Mouse (Mus musculus) limb, embryonic 11.5 days (tissue): ENCODE data around the gene Sec13. TPM values are rescaled to one million over a fixed set of nuclear protein-coding genes. Genes with fewer than 3 reads are reported as not detected.

Experiments used
- ATAC-seq: fragments of 200-750 bp; cut with Nextera tagmentation; 2 replicates; pipeline ENCODE4 v1.8.0; 2017; ENCODE audit warnings: low read depth; ENCODE audit not compliant: insufficient number of reproducible peaks, low FRiP score, low TSS enrichment
- DNase-seq: peaks from one replicate; pipeline ENCODE4 v3.0.0-alpha.2; 2015; ENCODE audit warnings: low spot score
- H3K27ac ChIP-seq: fragments of 300-500 bp; sonication (generic); replicated peaks from 2 replicates; pipeline ENCODE4 v1.5.1; 2014; ENCODE audit warnings: low read depth, mild to moderate bottlenecking, low read length
- H3K27me3 ChIP-seq: fragments of 300-500 bp; sonication (generic); 2 replicates; pipeline ENCODE4 v1.6.1; 2014; ENCODE audit warnings: mild to moderate bottlenecking, low read length, mixed read lengths; ENCODE audit not compliant: control insufficient read depth, insufficient read depth
- H3K36me3 ChIP-seq: fragments of 300-500 bp; sonication (generic); 2 replicates; pipeline ENCODE4 v1.6.1; 2014; ENCODE audit warnings: mild to moderate bottlenecking, low read length, moderate library complexity, mixed read lengths; ENCODE audit not compliant: control insufficient read depth, insufficient read depth
- H3K4me1 ChIP-seq: fragments of 300-500 bp; sonication (generic); 2 replicates; pipeline ENCODE4 v1.6.1; 2014; ENCODE audit warnings: low read length, mixed read lengths; ENCODE audit not compliant: control insufficient read depth, insufficient read depth
- H3K4me2 ChIP-seq: fragments of 300-500 bp; sonication (generic); 2 replicates; pipeline ENCODE4 v1.6.1; 2014; ENCODE audit warnings: low read depth, mild to moderate bottlenecking, moderate library complexity; ENCODE audit not compliant: severe bottlenecking
- H3K4me3 ChIP-seq: fragments of 300-500 bp; sonication (generic); 2 replicates; pipeline ENCODE4 v1.5.1; 2014; ENCODE audit warnings: low read depth, low read length
- H3K9ac ChIP-seq: fragments of 300-500 bp; sonication (generic); 2 replicates; pipeline ENCODE4 v1.6.1; 2014; ENCODE audit warnings: mild to moderate bottlenecking, low read length
- H3K9me3 ChIP-seq: fragments of 300-500 bp; sonication (generic); 2 replicates; pipeline ENCODE4 v1.6.1; 2016; ENCODE audit warnings: low read length; ENCODE audit not compliant: control insufficient read depth
- WGBS: fragments of 180-500 bp; shearing (Covaris S2); extraction: QIAGEN DNeasy Blood & Tissue Kit; methylation state at CpG from one replicate; pipeline ENCODE4 v1.1.7; 2014; 5-methylcytosine and 5-hydroxymethylcytosine counted together
- polyA plus RNA-seq: library from polyadenylated mRNA; unstranded; fragments of >200 nt; fragmentation: Nextera tagmentation; extraction: Ambion mirVana; gene quantifications from 2 replicates; pipeline ENCODE4 v1.2.1, GENCODE M21; 2014

The Sec13 gene
- polyA plus RNA-seq, 1 experiment from 2014 or later: 307 TPM

- no peak overlapping the region for H3K27ac ChIP-seq
- no peak overlapping the region for H3K4me3 ChIP-seq
- H3K27me3 ChIP-seq: peaks cover 6% of the 10 kb centered on the region; the same call in 1 of the 2 replicates
- WGBS: 87% methylated on average over 14 of the region's 14 CpGs
- no peak overlapping the region for H3K9ac ChIP-seq
- H3K9me3 ChIP-seq: no peaks in the 10 kb centered on the region
- H3K36me3 ChIP-seq: no peaks in the 10 kb centered on the region
- no peak for DNase-seq
- H3K4me1 ChIP-seq: no peaks in the 10 kb centered on the region
- ATAC-seq: no peak
- H3K4me2 ChIP-seq: no peak overlapping the region
Observed at GRCm38 (mm10) chr6:113747284-113747683, 6.7 kb upstream of the Sec13 start.

- DNase-seq (no peak), ATAC-seq (no peak)
- peaks cover 6% of the 10 kb centered on the region; the same call in 1 of the 2 replicates for H3K27me3 ChIP-seq
- no peaks in the 10 kb centered on the region for H3K36me3 ChIP-seq
- no peaks in the 10 kb centered on the region for H3K9me3 ChIP-seq
- H3K9ac ChIP-seq: no peak overlapping the region
- no peak overlapping the region for H3K4me3 ChIP-seq
- H3K4me2 ChIP-seq: no peak overlapping the region
- H3K4me1 ChIP-seq: no peaks in the 10 kb centered on the region
- H3K27ac ChIP-seq: no peak overlapping the region
Observed at GRCm38 (mm10) chr6:113745117-113745516, 4.6 kb upstream of the Sec13 start.

GRCm38 (mm10) chr6:113743111-113743510 is 2.6 kb upstream of the Sec13 start:
- Histone ChIP-seq H3K9ac (no peak overlapping the region), H3K27me3 (peaks cover 2% of the 10 kb centered on the region; the same call in 1 of the 2 replicates), H3K4me3 (no peak overlapping the region), H3K9me3 (no peaks in the 10 kb centered on the region), H3K4me2 (no peak overlapping the region), H3K27ac (no peak overlapping the region), H3K4me1 (no peaks in the 10 kb centered on the region; the same call in 1 of the 2 replicates), H3K36me3 (peaks cover 2% of the 10 kb centered on the region; the same call in 1 of the 2 replicates)
- WGBS: 60% methylated on average over 1 of the region's 1 CpGs
- ATAC-seq (no peak), DNase-seq (no peak)

- H3K4me2 ChIP-seq: no peak overlapping the region
- no peaks in the 10 kb centered on the region; the same call in 1 of the 2 replicates for H3K4me1 ChIP-seq
- WGBS: 76% methylated on average over 1 of the region's 1 CpGs
- no peaks in the 10 kb centered on the region for H3K9me3 ChIP-seq
- peaks cover 4% of the 10 kb centered on the region; the same call in 1 of the 2 replicates for H3K36me3 ChIP-seq
- no peak for ATAC-seq
- H3K4me3 ChIP-seq: no peak overlapping the region
- DNase-seq: no peak
- no peak overlapping the region for H3K27ac ChIP-seq
- peaks cover under 1% of the 10 kb centered on the region; the same call in 1 of the 2 replicates for H3K27me3 ChIP-seq
- no peak overlapping the region for H3K9ac ChIP-seq
Observed at GRCm38 (mm10) chr6:113742321-113742720, 1.8 kb upstream of the Sec13 start.

GRCm38 (mm10) chr6:113741425-113741824 is 882 bp upstream of the Sec13 start:
- Histone ChIP-seq H3K4me2 (no peak overlapping the region), H3K36me3 (peaks cover 4% of the 10 kb centered on the region; the same call in 1 of the 2 replicates), H3K27me3 (no peaks in the 10 kb centered on the region), H3K9ac (no peak overlapping the region), H3K4me3 (no peak overlapping the region), H3K27ac (no peak overlapping the region), H3K4me1 (no peaks in the 10 kb centered on the region; the same call in 1 of the 2 replicates), H3K9me3 (no peaks in the 10 kb centered on the region)
- 65% methylated on average over 2 of the region's 2 CpGs for WGBS
- DNase-seq (no peak), ATAC-seq (no peak)

GRCm38 (mm10) chr6:113737318-113738046 is 3.1 kb downstream of the Sec13 start:
- ATAC-seq (no peak), DNase-seq (no peak)
- H3K4me2 ChIP-seq: no peak overlapping the region
- H3K4me3 ChIP-seq: no peak overlapping the region
- H3K9me3 ChIP-seq: no peaks in the 10 kb centered on the region
- H3K36me3 ChIP-seq: peaks cover 17% of the 10 kb centered on the region
- H3K27ac ChIP-seq: no peak overlapping the region
- H3K27me3 ChIP-seq: no peaks in the 10 kb centered on the region
- no peaks in the 10 kb centered on the region; the same call in 1 of the 2 replicates for H3K4me1 ChIP-seq
- WGBS: 89% methylated on average over 9 of the region's 9 CpGs
- H3K9ac ChIP-seq: no peak overlapping the region

- Histone ChIP-seq H3K9me3 (no peaks in the 10 kb centered on the region), H3K4me2 (no peak overlapping the region), H3K36me3 (peaks cover 36% of the 10 kb centered on the region), H3K27ac (no peak overlapping the region), H3K4me3 (no peak overlapping the region), H3K4me1 (no peaks in the 10 kb centered on the region), H3K27me3 (no peaks in the 10 kb centered on the region), H3K9ac (no peak overlapping the region)
- WGBS: 92% methylated on average over 3 of the region's 3 CpGs
- DNase-seq: no peak
- no peak for ATAC-seq
Observed at GRCm38 (mm10) chr6:113731296-113731695, 9.2 kb downstream of the Sec13 start.

GRCm38 (mm10) chr6:113728181-113728580 is 12.4 kb downstream of the Sec13 start:
- H3K9me3 ChIP-seq: no peaks in the 10 kb centered on the region
- H3K27me3 ChIP-seq: no peaks in the 10 kb centered on the region
- no peak for DNase-seq
- H3K9ac ChIP-seq: no peak overlapping the region
- no peaks in the 10 kb centered on the region for H3K4me1 ChIP-seq
- H3K27ac ChIP-seq: no peak overlapping the region
- WGBS: 90% methylated on average over 7 of the region's 7 CpGs
- H3K4me3 ChIP-seq: no peak overlapping the region
- no peak overlapping the region for H3K4me2 ChIP-seq
- H3K36me3 ChIP-seq: peaks cover 26% of the 10 kb centered on the region
- ATAC-seq: no peak
